Mouse (Mus musculus) lung, adult 18-20 months (tissue): ENCODE measurements at regions not wholly inside any gene's neighbourhood (a gene's known extent, or its start where the extent isn't known, plus 50 kb on each side); places are given as distances from the start of the nearest gene placed in this dataset.

Experiments
- DNase-seq, 2 experiments: peaks; one replicate each; pipeline ENCODE4 v3.0.0; 2022; ENCODE audit warnings: mixed read lengths in 2 of 2

GRCm38 (mm10) chr10:70733956-70734355 is 78.2 kb upstream of the Phyhipl start:
- DNase-seq = no peak

GRCm38 (mm10) chr10:70733478-70733877 is 77.7 kb upstream of the Phyhipl start:
- DNase-seq = no peak

GRCm38 (mm10) chr10:70725091-70725490 is 69.3 kb upstream of the Phyhipl start:
- no peak for DNase-seq

- DNase-seq = no peak
Observed at GRCm38 (mm10) chr10:70722783-70723182, 67.0 kb upstream of the Phyhipl start.

GRCm38 (mm10) chr10:70722381-70722780 is 66.6 kb upstream of the Phyhipl start:
- DNase-seq = no peak

- no peak for DNase-seq
Observed at GRCm38 (mm10) chr10:70717464-70717863, 61.7 kb upstream of the Phyhipl start.

- DNase-seq = peak; percentile 9 to 30
Observed at GRCm38 (mm10) chr10:70717025-70717424, 61.3 kb upstream of the Phyhipl start.

- DNase-seq = no peak
Observed at GRCm38 (mm10) chr10:70713306-70713705, 57.5 kb upstream of the Phyhipl start.

GRCm38 (mm10) chr10:70708806-70709205 is 53.0 kb upstream of the Phyhipl start:
- DNase-seq = no peak
